Mouse (Mus musculus): Measurements from ENCODE around the gene Frem2.

The Frem2 gene

GRCm38 (mm10) chr3:53620355-53620754 lies 36.8 kb downstream of the Frem2 start:
- DNase-seq (ENCODE audit: low spot score) = no peak

GRCm38 (mm10) chr3:53611106-53611505 lies 46.0 kb downstream of the Frem2 start:
- no peak for DNase-seq (ENCODE audit: low spot score)

- no peak for DNase-seq (ENCODE audit: low spot score)
These were observed 47.3 kb downstream of the Frem2 start for GRCm38 (mm10) chr3:53609851-53610250.

- no peak for DNase-seq (ENCODE audit: low spot score)
These were observed 57.0 kb downstream of the Frem2 start for GRCm38 (mm10) chr3:53600140-53600539.

- peak; percentile 21 for DNase-seq (ENCODE audit: low spot score)
These were observed 57.8 kb downstream of the Frem2 start for GRCm38 (mm10) chr3:53599315-53599714.

GRCm38 (mm10) chr3:53598153-53598800 lies 58.9 kb downstream of the Frem2 start:
- no peak for DNase-seq (ENCODE audit: low spot score)

- DNase-seq (ENCODE audit: low spot score) = no peak
These were observed 62.7 kb downstream of the Frem2 start for GRCm38 (mm10) chr3:53594471-53594870.

- DNase-seq (ENCODE audit: low spot score) = no peak
These were observed 63.4 kb downstream of the Frem2 start for GRCm38 (mm10) chr3:53593718-53594117.

GRCm38 (mm10) chr3:53592036-53592435 lies 65.1 kb downstream of the Frem2 start:
- no peak for DNase-seq (ENCODE audit: low spot score)

- peak; percentile 71 for DNase-seq (ENCODE audit: low spot score)
These were observed 67.0 kb downstream of the Frem2 start for GRCm38 (mm10) chr3:53590139-53590621.

GRCm38 (mm10) chr3:53583248-53583647 lies 73.9 kb downstream of the Frem2 start:
- DNase-seq (ENCODE audit: low spot score) = no peak

- no peak for DNase-seq (ENCODE audit: low spot score)
These were observed 76.4 kb downstream of the Frem2 start for GRCm38 (mm10) chr3:53580596-53581254.

GRCm38 (mm10) chr3:53579121-53579704 lies 77.9 kb downstream of the Frem2 start:
- no peak for DNase-seq (ENCODE audit: low spot score)

GRCm38 (mm10) chr3:53576320-53577116 lies 80.6 kb downstream of the Frem2 start:
- DNase-seq (ENCODE audit: low spot score) = no peak

GRCm38 (mm10) chr3:53574123-53574522 lies 83.0 kb downstream of the Frem2 start:
- DNase-seq (ENCODE audit: low spot score) = no peak

- DNase-seq (ENCODE audit: low spot score) = no peak
These were observed 85.5 kb downstream of the Frem2 start for GRCm38 (mm10) chr3:53571663-53572062.

- peak; percentile 29 for DNase-seq (ENCODE audit: low spot score)
These were observed 92.6 kb downstream of the Frem2 start for GRCm38 (mm10) chr3:53564521-53564920.

- peak; percentile 54 for DNase-seq (ENCODE audit: low spot score)
These were observed 93.4 kb downstream of the Frem2 start for GRCm38 (mm10) chr3:53563746-53564145.

GRCm38 (mm10) chr3:53561813-53562212 lies 95.3 kb downstream of the Frem2 start:
- no peak for DNase-seq (ENCODE audit: low spot score)

- no peak for DNase-seq (ENCODE audit: low spot score)
These were observed 98.1 kb downstream of the Frem2 start for GRCm38 (mm10) chr3:53559056-53559455.

GRCm38 (mm10) chr3:53558230-53558629 lies 98.9 kb downstream of the Frem2 start:
- no peak for DNase-seq (ENCODE audit: low spot score)

Measured in urinary bladder, postnatal 14 days (tissue).